Mouse (Mus musculus): ENCODE results near the gene Efhd1.

Gene Efhd1

DNA sequence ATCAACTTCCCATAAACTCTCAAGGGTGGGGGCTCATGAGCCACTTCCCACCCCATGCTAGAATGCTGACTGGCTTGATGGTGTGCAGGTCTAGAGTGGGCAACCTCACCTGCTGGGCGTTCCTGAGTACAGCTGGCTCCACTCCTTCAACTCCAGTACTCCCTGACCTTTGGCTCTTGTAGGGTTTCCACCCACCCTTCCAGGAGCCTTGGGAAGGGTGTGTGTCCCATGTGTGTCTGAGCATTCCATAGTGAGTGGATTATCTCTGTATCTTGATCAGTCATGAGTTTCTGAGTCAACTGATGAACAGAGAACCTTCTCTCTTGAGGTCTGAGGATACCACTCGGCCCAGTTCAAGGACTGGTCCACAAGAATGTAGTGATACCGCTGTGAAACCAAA lies 44.8 kb downstream of the Efhd1 start:
- DNase-seq (ENCODE audit: low read depth, low spot score), result no peak

DNA sequence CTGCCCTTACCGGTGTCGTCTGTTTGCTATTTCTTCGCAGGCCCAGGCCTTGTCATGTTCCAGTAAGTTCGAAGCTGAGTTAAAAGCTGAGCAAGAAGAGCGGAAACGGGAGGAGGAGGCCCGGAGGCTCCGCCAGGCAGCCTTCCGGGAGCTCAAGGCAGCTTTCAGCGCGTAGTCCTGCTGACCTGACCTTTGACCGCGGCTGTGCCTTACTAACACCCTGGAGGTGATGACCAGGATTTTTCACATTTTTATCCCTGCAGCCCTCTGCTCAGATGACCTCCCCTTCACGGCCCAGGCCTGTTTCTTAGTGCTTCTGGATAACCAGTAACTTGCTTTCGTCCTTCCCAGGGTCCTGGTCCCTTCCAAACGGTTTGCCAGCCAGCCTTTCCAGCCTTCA lies 45.5 kb downstream of the Efhd1 start:
- DNase-seq (ENCODE audit: low read depth, low spot score), result no peak

DNA sequence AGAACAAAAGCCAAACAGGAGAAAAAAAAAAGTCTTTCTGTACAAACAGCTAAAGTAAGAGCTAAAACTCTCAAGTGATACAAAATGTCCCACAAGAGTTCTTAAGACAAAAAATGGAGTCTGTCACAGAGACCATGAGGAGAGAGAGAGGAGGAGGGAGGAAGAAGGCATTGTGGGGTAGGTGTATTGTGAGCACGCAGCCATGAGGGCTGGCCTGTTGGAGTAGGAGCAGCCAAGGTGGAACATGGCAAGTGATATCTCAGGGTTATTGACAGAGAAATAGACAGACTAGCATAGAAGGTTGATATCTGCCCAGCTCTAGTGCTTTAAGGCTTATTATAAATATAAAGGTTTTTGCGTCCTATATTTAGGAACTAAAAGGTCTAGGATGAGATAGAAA lies 48.5 kb downstream of the Efhd1 start:
- no peak for DNase-seq (ENCODE audit: low read depth, low spot score)

DNA sequence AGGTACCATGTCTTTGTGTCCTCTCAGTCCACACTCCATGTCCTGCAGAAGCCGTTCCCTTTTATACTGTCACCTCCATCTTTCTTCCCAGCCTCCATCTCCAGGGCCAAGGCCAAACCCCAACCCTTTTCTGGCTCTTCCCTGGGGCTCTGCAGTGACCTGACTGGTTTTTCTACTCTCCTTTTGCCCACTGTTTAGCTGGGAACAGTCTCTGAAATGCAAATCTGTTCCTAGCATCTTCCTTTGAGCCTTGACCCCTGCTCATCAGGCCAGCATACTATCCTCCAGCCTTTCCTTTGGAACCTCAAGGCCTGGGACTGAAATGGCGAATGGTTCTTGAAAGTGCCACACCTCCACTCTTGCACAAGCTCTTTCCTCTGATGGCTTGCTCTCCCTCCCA lies 49.0 kb downstream of the Efhd1 start:
- DNase-seq (ENCODE audit: low read depth, low spot score), result no peak

DNA sequence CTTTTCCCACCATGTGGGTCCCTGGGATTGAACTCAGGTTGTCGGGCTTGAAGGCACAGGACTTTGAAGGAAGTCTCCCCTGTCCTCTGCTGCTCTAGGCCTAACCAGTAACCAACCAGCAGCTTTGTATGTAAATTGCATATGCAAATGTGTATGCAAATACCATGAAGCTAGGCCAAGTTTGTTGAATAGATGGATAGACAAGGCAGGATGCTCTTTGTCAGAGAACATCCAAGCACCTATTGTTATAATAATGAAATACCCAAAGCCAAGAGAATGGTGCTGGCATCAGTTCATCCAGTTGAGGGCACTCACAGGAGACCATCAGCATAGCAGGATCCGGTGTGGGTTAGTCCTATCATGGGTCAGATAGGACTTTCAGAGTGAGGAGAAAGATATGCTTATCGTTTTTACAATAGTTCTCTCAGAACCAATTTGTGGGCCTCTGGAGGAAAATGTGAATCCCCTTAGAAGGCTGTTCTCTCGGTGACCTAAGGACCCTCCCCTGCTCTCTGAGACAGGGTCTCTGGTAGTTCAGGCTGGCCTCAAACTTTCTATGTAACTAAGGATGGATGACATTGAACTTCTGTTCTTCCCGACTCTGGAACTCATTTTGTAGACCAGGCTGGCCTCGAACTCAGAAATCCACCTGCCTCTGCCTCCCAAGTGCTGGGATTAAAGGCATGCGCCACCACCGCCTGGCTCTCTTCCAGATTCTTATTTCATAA lies 49.8 kb downstream of the Efhd1 start:
- DNase-seq (ENCODE audit: low read depth, low spot score), result no peak

DNA sequence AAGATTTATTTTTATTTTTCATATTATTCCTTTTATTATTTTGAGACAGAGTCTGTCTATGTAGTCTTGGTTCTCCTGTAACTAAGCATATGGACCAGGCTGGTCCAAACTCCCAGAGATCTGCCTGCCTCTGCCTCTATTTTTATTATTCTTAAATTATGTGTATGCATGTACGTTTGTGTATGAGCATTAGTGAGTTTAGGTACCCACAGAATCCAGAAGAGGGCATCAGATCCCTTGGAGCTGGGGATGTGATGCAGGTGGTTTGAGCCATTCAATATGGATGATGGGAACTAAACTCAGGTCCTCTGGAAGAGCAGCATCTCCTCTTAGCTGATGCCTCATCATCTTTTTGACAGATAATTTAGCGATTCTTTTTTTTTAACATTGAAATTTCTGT lies 51.3 kb downstream of the Efhd1 start:
- DNase-seq (ENCODE audit: low read depth, low spot score), result no peak

DNA sequence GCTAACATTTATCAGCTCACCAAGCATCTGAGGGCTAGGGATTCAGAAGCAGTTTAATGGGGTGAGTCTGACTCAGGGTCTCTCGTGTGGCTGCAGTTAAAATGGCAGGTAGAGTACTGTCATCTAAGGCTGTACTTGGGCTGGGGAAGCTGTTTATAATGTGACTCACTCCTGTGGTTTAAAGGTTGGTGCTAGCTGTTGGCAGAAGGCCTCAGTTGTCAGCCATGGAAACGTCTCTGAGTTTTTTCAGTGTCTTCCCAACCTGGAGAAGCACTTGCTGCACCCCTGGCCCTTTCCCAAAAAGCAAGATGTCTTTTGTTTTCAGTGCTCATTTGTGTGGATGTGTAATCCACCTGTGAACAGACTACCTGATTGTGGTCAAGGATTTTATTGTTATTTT lies 51.7 kb downstream of the Efhd1 start:
- DNase-seq (ENCODE audit: low read depth, low spot score), result no peak

DNA sequence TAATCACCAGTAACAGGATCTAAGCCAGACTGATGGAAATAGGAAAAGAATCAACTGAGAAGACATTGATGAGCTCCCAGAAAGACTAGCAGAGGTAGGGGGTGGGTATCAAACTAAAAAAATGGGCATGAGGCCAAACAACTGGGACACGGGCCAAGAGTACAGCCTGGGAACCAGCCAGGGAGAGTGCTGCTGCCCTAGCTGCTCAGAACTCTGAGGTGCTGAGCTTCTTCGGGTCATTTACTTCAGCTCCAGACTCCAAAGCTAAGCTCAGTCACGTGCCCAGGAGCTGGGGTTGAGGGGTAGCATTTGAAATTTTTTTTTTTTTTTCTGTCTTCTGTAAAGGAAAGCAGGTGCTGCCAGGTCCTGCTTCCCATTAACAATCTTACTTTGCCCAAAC lies 52.5 kb downstream of the Efhd1 start:
- no peak for DNase-seq (ENCODE audit: low read depth, low spot score)

DNA sequence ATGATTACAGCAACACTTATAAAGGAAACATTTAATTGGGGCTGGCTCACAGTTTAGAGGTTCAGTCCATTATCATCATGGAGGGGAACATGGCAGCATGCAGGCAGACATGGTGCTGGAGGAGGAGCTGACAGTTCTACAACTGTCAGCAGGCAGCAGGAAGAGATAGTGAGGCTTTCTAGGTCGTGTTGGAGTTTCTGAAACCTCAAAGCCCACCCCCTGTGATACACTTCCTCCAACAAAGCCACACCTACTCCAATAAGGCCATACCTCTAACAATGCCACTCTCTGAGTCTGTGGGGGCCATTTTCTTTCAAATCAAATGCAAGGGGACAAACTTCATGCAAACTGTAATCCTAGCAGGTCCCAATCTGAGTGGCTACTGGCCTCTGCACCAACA lies 56.9 kb downstream of the Efhd1 start:
- DNase-seq (ENCODE audit: low read depth, low spot score), result no peak

DNA sequence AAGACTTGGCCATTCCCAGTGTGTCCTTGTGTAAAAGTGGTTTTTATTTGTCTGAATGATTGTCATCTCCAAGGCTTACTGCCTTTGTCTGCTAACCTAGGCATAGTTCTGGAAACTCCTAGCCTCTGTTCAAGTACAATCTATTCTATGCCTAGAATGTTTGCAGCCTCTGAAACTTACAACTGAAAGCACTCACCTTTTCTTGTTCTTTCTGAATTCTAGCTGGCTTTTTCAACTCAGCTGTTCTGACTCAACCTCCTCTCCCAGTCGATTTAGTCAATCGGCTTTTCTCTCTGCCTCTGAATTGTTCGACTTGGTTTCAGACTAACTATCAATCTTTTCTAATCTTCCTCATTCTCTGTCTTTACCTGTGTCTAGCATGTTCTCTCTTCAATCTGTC lies 58.6 kb downstream of the Efhd1 start:
- DNase-seq (ENCODE audit: low read depth, low spot score), result no peak

DNA sequence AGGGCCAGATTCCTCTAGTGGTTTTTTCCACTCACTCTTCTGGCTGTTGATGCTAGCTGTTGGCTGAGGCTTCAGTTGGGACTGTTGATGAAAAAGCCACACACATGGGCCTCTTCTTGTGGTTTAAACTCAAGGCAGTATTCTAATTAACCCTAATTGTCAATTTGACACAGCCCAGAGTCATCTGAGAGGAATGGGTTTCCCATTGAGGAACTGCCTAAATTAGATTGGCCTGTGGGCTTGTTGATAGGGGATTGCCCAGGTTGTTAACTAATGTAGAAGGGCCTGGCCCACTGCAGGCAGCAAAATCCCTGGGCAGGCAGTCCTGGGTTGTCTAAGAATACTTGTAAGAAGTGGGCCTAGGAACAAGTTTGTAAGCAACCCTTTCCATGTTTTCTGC lies 60.5 kb downstream of the Efhd1 start:
- no peak for DNase-seq (ENCODE audit: low read depth, low spot score)

DNA sequence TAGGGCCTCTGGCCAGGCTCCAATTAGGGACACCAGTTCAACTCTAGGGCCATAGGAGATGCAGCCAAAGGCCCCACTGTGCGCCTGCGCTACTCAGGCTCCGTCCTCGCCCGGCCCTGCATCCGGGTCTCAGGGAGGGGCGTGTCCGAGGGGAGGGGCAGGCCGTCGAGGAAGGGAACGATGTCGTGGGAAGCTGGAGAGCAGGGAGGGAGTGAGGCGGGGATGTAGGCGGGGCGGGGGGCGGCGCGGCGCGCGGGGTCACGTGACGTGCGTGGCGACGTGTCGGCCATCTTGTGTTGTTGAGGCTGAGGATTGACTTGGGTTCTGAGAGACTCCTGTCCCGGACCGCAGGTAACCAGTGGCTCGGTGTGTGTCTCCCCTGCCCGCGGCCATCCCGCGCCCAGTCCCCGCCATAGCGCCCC lies 62.6 kb downstream of the Efhd1 start, which contains the start of gene Gigyf2:
Gene Gigyf2 (plus strand): TSS at position 257 of the 422 bp plus-strand sequence.
- peak; percentile 97 for DNase-seq (ENCODE audit: low read depth, low spot score)

DNA sequence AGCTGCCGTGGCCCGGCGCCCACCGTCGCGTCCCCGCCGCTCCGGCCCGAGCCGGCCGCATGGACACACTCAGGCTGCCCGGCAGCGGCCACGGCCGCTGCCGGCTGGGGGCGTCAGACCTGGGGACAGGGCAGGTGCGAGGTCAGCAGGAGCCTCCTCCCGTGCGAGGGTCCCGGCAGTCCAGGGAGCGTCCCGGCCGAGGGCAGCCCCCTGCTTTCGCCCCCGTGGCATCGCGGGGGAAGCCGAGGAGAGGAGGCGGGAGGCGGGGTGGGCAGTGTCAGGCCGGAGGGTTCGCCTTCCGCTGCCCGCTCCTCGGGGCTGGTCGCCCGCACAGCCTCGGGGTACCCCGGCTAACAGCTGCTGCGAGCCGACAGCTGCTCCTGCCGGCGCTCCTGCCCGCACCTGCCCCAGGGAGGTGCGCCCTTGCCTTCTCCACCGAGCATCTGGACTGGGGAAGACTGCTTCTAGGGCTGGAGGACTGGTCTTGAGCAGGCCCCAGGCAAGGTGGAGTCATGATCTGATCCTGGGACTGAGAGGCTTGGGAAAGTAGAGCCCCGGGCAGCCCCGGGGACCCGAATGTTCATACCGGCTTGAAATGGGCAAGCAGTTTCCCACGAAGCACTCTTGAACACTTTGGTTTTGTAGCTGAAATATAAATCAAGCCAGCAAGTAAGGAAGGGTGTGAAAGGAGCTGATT lies 63.1 kb downstream of the Efhd1 start:
- peak; percentile 19 for DNase-seq (ENCODE audit: low read depth, low spot score)

DNA sequence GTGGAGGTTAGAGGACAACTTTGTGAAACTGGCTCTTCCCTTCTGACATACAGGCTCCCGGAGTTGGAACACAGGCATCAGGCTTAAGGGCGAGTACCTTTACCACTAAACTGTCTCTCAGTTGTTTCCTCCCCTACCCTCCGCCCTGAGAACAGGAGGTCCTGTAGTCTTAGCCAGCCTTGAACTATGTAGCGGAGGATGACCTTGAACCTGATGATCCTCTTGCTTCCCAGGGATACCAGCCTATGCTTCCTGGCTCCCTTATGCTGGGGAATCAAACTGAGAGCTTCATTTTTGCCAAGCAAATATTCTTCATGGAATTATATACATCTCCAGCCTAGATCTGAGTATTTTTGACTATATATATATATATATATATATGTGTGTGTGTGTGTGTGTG lies 67.6 kb downstream of the Efhd1 start:
- DNase-seq (ENCODE audit: low read depth, low spot score), result no peak

DNA sequence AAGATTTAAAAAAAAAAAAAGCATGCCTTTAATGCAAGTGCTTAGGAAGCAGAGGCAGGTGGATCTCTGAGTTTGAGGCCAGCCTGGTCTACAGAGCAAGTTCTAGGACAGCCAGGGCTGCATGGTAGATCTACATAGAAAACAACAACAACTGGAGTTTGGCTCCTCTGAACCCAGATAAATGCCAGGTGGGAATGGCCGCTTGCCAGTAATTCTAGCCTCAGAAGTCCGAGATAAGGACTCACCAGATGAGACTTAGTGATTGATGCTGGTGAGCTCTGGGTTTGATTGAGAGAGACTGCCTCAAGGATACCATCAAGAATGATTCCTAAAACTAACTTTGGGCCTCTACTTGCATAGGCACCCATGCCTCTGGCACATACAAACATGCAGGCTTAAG lies 86.4 kb downstream of the Efhd1 start:
- DNase-seq (ENCODE audit: low read depth, low spot score), result no peak

DNA sequence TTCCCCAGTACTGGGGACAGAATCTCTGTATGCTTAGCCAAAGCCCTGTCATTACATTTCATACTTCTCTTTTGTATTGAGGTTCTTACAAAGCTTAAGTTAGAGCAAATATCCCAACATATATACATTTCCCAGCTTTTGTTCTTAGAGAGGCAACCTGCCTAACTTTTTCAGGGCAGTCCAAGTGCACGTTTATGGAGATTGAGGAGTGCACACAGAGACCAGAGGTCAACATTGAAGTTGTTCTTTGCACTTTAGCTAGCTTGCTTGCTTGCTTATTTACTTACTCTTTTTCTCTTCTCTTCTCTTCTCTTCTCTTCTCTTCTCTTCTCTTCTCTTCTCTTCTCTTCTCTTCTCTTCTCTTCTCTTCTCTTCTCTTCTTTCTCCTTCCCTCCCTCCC lies 96.1 kb downstream of the Efhd1 start:
- DNase-seq (ENCODE audit: low read depth, low spot score), result no peak

Data from skeletal muscle tissue, adult 2 months (tissue).